Mouse (Mus musculus): ENCODE data around the gene Eif2b2. TPM values are rescaled to one million over a fixed set of nuclear protein-coding genes. Genes with fewer than 3 reads are reported as not detected.

Gene Eif2b2
- polyA plus RNA-seq, 1 experiment = 105 TPM

- no peaks in the 10 kb centered on the region for H3K27me3 ChIP-seq (ENCODE audit: control insufficient read depth, insufficient read depth, low read length)
- peaks cover 2% of the 10 kb centered on the region; the same call in 1 of the 2 replicates for H3K4me1 ChIP-seq (ENCODE audit: control insufficient read depth, insufficient read depth, low read length)
- WGBS = 94% methylated on average over 10 of the region's 10 CpGs
- no peak for DNase-seq
- H3K27ac ChIP-seq (ENCODE audit: insufficient read depth, low read length) = no peak overlapping the region
- H3K4me3 ChIP-seq (replicated peaks; ENCODE audit: insufficient read depth, low read depth, low read length) = no peak overlapping the region
- no peak for TF ChIP-seq POLR2A (IDR thresholded peaks at IDR 0.05; ENCODE audit: borderline replicate concordance, insufficient read depth, low read length)
- TF ChIP-seq CTCF (IDR thresholded peaks at IDR 0.05; ENCODE audit: borderline replicate concordance, insufficient read depth, low read depth, low read length) = no peak
Observed at GRCm38 (mm10) chr12:85196191-85196590, 23.1 kb upstream of the Eif2b2 start.

GRCm38 (mm10) chr12:85197371-85197770 is 21.9 kb upstream of the Eif2b2 start:
- TF ChIP-seq POLR2A (IDR thresholded peaks at IDR 0.05; ENCODE audit: borderline replicate concordance, insufficient read depth, low read length) = no peak
- TF ChIP-seq CTCF (IDR thresholded peaks at IDR 0.05; ENCODE audit: borderline replicate concordance, insufficient read depth, low read depth, low read length) = no peak
- no peak for DNase-seq
- peaks cover 7% of the 10 kb centered on the region; the same call in 1 of the 2 replicates for H3K4me1 ChIP-seq (ENCODE audit: control insufficient read depth, insufficient read depth, low read length)
- no peaks in the 10 kb centered on the region for H3K27me3 ChIP-seq (ENCODE audit: control insufficient read depth, insufficient read depth, low read length)
- WGBS = 91% methylated on average over 7 of the region's 7 CpGs
- H3K27ac ChIP-seq (ENCODE audit: insufficient read depth, low read length) = no peak overlapping the region
- H3K4me3 ChIP-seq (replicated peaks; ENCODE audit: insufficient read depth, low read depth, low read length) = no peak overlapping the region

GRCm38 (mm10) chr12:85197936-85198335 is 21.3 kb upstream of the Eif2b2 start:
- H3K27me3 ChIP-seq (ENCODE audit: control insufficient read depth, insufficient read depth, low read length) = no peaks in the 10 kb centered on the region
- H3K4me3 ChIP-seq (replicated peaks; ENCODE audit: insufficient read depth, low read depth, low read length) = no peak overlapping the region
- peaks cover 7% of the 10 kb centered on the region; the same call in 1 of the 2 replicates for H3K4me1 ChIP-seq (ENCODE audit: control insufficient read depth, insufficient read depth, low read length)
- H3K27ac ChIP-seq (ENCODE audit: insufficient read depth, low read length) = no peak overlapping the region
- no peak for TF ChIP-seq CTCF (IDR thresholded peaks at IDR 0.05; ENCODE audit: borderline replicate concordance, insufficient read depth, low read depth, low read length)
- TF ChIP-seq POLR2A (IDR thresholded peaks at IDR 0.05; ENCODE audit: borderline replicate concordance, insufficient read depth, low read length) = no peak
- no peak for DNase-seq
- 58% methylated on average over 8 of the region's 8 CpGs for WGBS

GRCm38 (mm10) chr12:85199954-85200353 is 19.3 kb upstream of the Eif2b2 start:
- DNase-seq = no peak
- no peaks in the 10 kb centered on the region for H3K27me3 ChIP-seq (ENCODE audit: control insufficient read depth, insufficient read depth, low read length)
- WGBS = 72% methylated on average over 1 of the region's 1 CpGs
- TF ChIP-seq CTCF (IDR thresholded peaks at IDR 0.05; ENCODE audit: borderline replicate concordance, insufficient read depth, low read depth, low read length) (no peak), POLR2A (IDR thresholded peaks at IDR 0.05; ENCODE audit: borderline replicate concordance, insufficient read depth, low read length) (no peak)
- H3K4me3 ChIP-seq (replicated peaks; ENCODE audit: insufficient read depth, low read depth, low read length) = no peak overlapping the region
- peaks cover 7% of the 10 kb centered on the region; the same call in 1 of the 2 replicates for H3K4me1 ChIP-seq (ENCODE audit: control insufficient read depth, insufficient read depth, low read length)
- H3K27ac ChIP-seq (ENCODE audit: insufficient read depth, low read length) = no peak overlapping the region

GRCm38 (mm10) chr12:85200929-85201829 is 18.1 kb upstream of the Eif2b2 start:
- TF ChIP-seq POLR2A (IDR thresholded peaks at IDR 0.05; ENCODE audit: borderline replicate concordance, insufficient read depth, low read length) = no peak
- TF ChIP-seq CTCF (IDR thresholded peaks at IDR 0.05; ENCODE audit: borderline replicate concordance, insufficient read depth, low read depth, low read length) = no peak
- Histone ChIP-seq H3K4me3 (replicated peaks; ENCODE audit: insufficient read depth, low read depth, low read length) (no peak overlapping the region), H3K27ac (ENCODE audit: insufficient read depth, low read length) (no peak overlapping the region), H3K4me1 (ENCODE audit: control insufficient read depth, insufficient read depth, low read length) (peaks cover 7% of the 10 kb centered on the region; the same call in 1 of the 2 replicates), H3K27me3 (ENCODE audit: control insufficient read depth, insufficient read depth, low read length) (no peaks in the 10 kb centered on the region)
- 25% methylated on average over 24 of the region's 24 CpGs for WGBS
- peak; percentile 36 to 39 for DNase-seq

GRCm38 (mm10) chr12:85201830-85202147 is 17.5 kb upstream of the Eif2b2 start:
- TF ChIP-seq POLR2A (IDR thresholded peaks at IDR 0.05; ENCODE audit: borderline replicate concordance, insufficient read depth, low read length) (no peak), CTCF (IDR thresholded peaks at IDR 0.05; ENCODE audit: borderline replicate concordance, insufficient read depth, low read depth, low read length) (no peak)
- H3K27me3 ChIP-seq (ENCODE audit: control insufficient read depth, insufficient read depth, low read length) = no peaks in the 10 kb centered on the region
- H3K4me1 ChIP-seq (ENCODE audit: control insufficient read depth, insufficient read depth, low read length) = peaks cover 7% of the 10 kb centered on the region; the same call in 1 of the 2 replicates
- DNase-seq = no peak
- 56% methylated on average over 2 of the region's 2 CpGs for WGBS
- no peak overlapping the region for H3K27ac ChIP-seq (ENCODE audit: insufficient read depth, low read length)
- H3K4me3 ChIP-seq (replicated peaks; ENCODE audit: insufficient read depth, low read depth, low read length) = no peak overlapping the region

GRCm38 (mm10) chr12:85202191-85202590 is 17.1 kb upstream of the Eif2b2 start:
- 89% methylated on average over 7 of the region's 7 CpGs for WGBS
- Histone ChIP-seq H3K4me1 (ENCODE audit: control insufficient read depth, insufficient read depth, low read length) (peaks cover 7% of the 10 kb centered on the region; the same call in 1 of the 2 replicates), H3K27me3 (ENCODE audit: control insufficient read depth, insufficient read depth, low read length) (no peaks in the 10 kb centered on the region), H3K4me3 (replicated peaks; ENCODE audit: insufficient read depth, low read depth, low read length) (no peak overlapping the region), H3K27ac (ENCODE audit: insufficient read depth, low read length) (no peak overlapping the region)
- TF ChIP-seq CTCF (IDR thresholded peaks at IDR 0.05; ENCODE audit: borderline replicate concordance, insufficient read depth, low read depth, low read length) (no peak), POLR2A (IDR thresholded peaks at IDR 0.05; ENCODE audit: borderline replicate concordance, insufficient read depth, low read length) (no peak)
- DNase-seq = no peak

GRCm38 (mm10) chr12:85203699-85204098 is 15.6 kb upstream of the Eif2b2 start:
- peaks cover 7% of the 10 kb centered on the region; the same call in 1 of the 2 replicates for H3K4me1 ChIP-seq (ENCODE audit: control insufficient read depth, insufficient read depth, low read length)
- no peak overlapping the region for H3K4me3 ChIP-seq (replicated peaks; ENCODE audit: insufficient read depth, low read depth, low read length)
- no peak overlapping the region for H3K27ac ChIP-seq (ENCODE audit: insufficient read depth, low read length)
- no peaks in the 10 kb centered on the region for H3K27me3 ChIP-seq (ENCODE audit: control insufficient read depth, insufficient read depth, low read length)
- 90% methylated on average over 5 of the region's 5 CpGs for WGBS
- DNase-seq = no peak
- TF ChIP-seq CTCF (IDR thresholded peaks at IDR 0.05; ENCODE audit: borderline replicate concordance, insufficient read depth, low read depth, low read length) (no peak), POLR2A (IDR thresholded peaks at IDR 0.05; ENCODE audit: borderline replicate concordance, insufficient read depth, low read length) (no peak)

Data from cerebellum, adult 2 months (tissue).